Mouse (Mus musculus): Measurements from ENCODE around the gene Atxn7l2.

DNA sequence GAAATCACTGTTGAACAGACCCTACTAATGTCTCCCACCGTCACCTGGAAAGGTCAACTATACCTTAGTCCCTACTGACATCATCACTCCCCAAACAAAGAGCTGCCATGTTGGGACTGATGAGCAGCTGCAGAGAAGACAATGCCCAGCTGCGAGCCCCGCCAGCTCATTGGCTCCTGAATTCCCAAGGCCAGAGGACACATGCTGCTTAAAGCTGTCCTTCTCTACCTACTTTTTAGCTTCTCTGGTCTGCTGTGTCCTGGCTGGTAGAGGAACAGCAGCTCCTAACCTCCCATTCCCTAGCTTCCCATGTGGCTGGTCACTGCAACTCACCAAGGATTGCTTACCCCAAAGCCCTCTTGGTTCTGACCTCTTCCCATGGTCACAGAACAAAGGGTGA is 58.4 kb downstream of the Atxn7l2 start:
- no peak for TF ChIP-seq CTCF (IDR thresholded peaks at IDR 0.05; ENCODE audit: low read depth)
- no peak for TF ChIP-seq EP300 (optimal IDR thresholded peaks at IDR 0.05)
